Mouse (Mus musculus) telencephalon, adult 2 months (tissue): Measurements from ENCODE around the gene Gm20388.

Experiments
- DNase-seq: peaks from one replicate; pipeline ENCODE4 v3.0.0-alpha.2; 2011; ENCODE audit warnings: low read depth, low spot score

Gene Gm20388

GRCm38 (mm10) chr8:122834971-122835370 is 2924.3 kb downstream of the Gm20388 start:
- peak; percentile 50 for DNase-seq

- DNase-seq, result no peak
Measured at GRCm38 (mm10) chr8:122836199-122836598, 2925.6 kb downstream of the Gm20388 start.

- no peak for DNase-seq
Measured at GRCm38 (mm10) chr8:122836696-122837095, 2926.1 kb downstream of the Gm20388 start.

GRCm38 (mm10) chr8:122844161-122844560 is 2933.5 kb downstream of the Gm20388 start:
- no peak for DNase-seq

- no peak for DNase-seq
Measured at GRCm38 (mm10) chr8:122845662-122846061, 2935.0 kb downstream of the Gm20388 start.

- DNase-seq, result no peak
Measured at GRCm38 (mm10) chr8:122847829-122848561, 2937.4 kb downstream of the Gm20388 start, which contains the start of gene Cdh15. TSS of gene Cdh15 (plus strand) at chr8:122847966.

GRCm38 (mm10) chr8:122849152-122849910 is 2938.7 kb downstream of the Gm20388 start:
- no peak for DNase-seq

GRCm38 (mm10) chr8:122850641-122851240 is 2940.1 kb downstream of the Gm20388 start:
- no peak for DNase-seq

GRCm38 (mm10) chr8:122851692-122852545 is 2941.3 kb downstream of the Gm20388 start:
- no peak for DNase-seq

GRCm38 (mm10) chr8:122852546-122852905 is 2941.9 kb downstream of the Gm20388 start:
- DNase-seq, result no peak

- DNase-seq, result no peak
Measured at GRCm38 (mm10) chr8:122853340-122853771, 2942.7 kb downstream of the Gm20388 start.

- DNase-seq, result no peak
Measured at GRCm38 (mm10) chr8:122854388-122854787, 2943.7 kb downstream of the Gm20388 start.

GRCm38 (mm10) chr8:122855123-122855522 is 2944.5 kb downstream of the Gm20388 start:
- DNase-seq, result no peak

GRCm38 (mm10) chr8:122856288-122856687 is 2945.6 kb downstream of the Gm20388 start:
- DNase-seq, result no peak

- no peak for DNase-seq
Measured at GRCm38 (mm10) chr8:122859843-122860242, 2949.2 kb downstream of the Gm20388 start.

GRCm38 (mm10) chr8:122864719-122865129 is 2954.1 kb downstream of the Gm20388 start:
- DNase-seq, result no peak

GRCm38 (mm10) chr8:122865441-122865840 is 2954.8 kb downstream of the Gm20388 start:
- no peak for DNase-seq

- DNase-seq, result no peak
Measured at GRCm38 (mm10) chr8:122866231-122866630, 2955.6 kb downstream of the Gm20388 start.

GRCm38 (mm10) chr8:122867982-122868381 is 2957.3 kb downstream of the Gm20388 start:
- no peak for DNase-seq

- DNase-seq, result no peak
Measured at GRCm38 (mm10) chr8:122870377-122870863, 2959.8 kb downstream of the Gm20388 start.

- no peak for DNase-seq
Measured at GRCm38 (mm10) chr8:122871663-122872062, 2961.0 kb downstream of the Gm20388 start.
